Mouse (Mus musculus): ENCODE results near the gene Copb1.
"Not testable (repeated sequence)": the region's sequence is repeated elsewhere in the genome, so short reads cannot be mapped to it uniquely, and the experiment has no call there.

Gene Copb1

GRCm38 (mm10) chr7:114216908-114217307 is 37.6 kb downstream of the Copb1 start:
- DNase-seq (ENCODE audit: low read depth, low spot score): no peak

GRCm38 (mm10) chr7:114214385-114214784 is 40.1 kb downstream of the Copb1 start:
- no peak for DNase-seq (ENCODE audit: low read depth, low spot score)

GRCm38 (mm10) chr7:114213537-114213936 is 41.0 kb downstream of the Copb1 start:
- DNase-seq (ENCODE audit: low read depth, low spot score): peak; percentile 30

- no peak for DNase-seq (ENCODE audit: low read depth, low spot score)
Measured at GRCm38 (mm10) chr7:114210618-114211017, 43.9 kb downstream of the Copb1 start.

GRCm38 (mm10) chr7:114209841-114210240 is 44.7 kb downstream of the Copb1 start:
- DNase-seq (ENCODE audit: low read depth, low spot score): no peak

GRCm38 (mm10) chr7:114203491-114204359 is 50.8 kb downstream of the Copb1 start:
- DNase-seq (ENCODE audit: low read depth, low spot score): no peak

- DNase-seq (ENCODE audit: low read depth, low spot score): no peak
Measured at GRCm38 (mm10) chr7:114202972-114203404, 51.5 kb downstream of the Copb1 start.

GRCm38 (mm10) chr7:114200651-114201050 is 53.9 kb downstream of the Copb1 start:
- DNase-seq (ENCODE audit: low read depth, low spot score): no peak

- no peak for DNase-seq (ENCODE audit: low read depth, low spot score)
Measured at GRCm38 (mm10) chr7:114199428-114200110, 54.9 kb downstream of the Copb1 start.

GRCm38 (mm10) chr7:114198252-114198651 is 56.3 kb downstream of the Copb1 start:
- no peak for DNase-seq (ENCODE audit: low read depth, low spot score)

GRCm38 (mm10) chr7:114196588-114196987 is 57.9 kb downstream of the Copb1 start:
- DNase-seq (ENCODE audit: low read depth, low spot score): not testable (repeated sequence)

- not testable (repeated sequence) for DNase-seq (ENCODE audit: low read depth, low spot score)
Measured at GRCm38 (mm10) chr7:114194788-114195187, 59.7 kb downstream of the Copb1 start.

- no peak for DNase-seq (ENCODE audit: low read depth, low spot score)
Measured at GRCm38 (mm10) chr7:114194224-114194623, 60.3 kb downstream of the Copb1 start.

- no peak for DNase-seq (ENCODE audit: low read depth, low spot score)
Measured at GRCm38 (mm10) chr7:114193284-114194067, 61.0 kb downstream of the Copb1 start.

- no peak for DNase-seq (ENCODE audit: low read depth, low spot score)
Measured at GRCm38 (mm10) chr7:114192581-114192980, 61.9 kb downstream of the Copb1 start.

GRCm38 (mm10) chr7:114183416-114183815 is 71.1 kb downstream of the Copb1 start:
- DNase-seq (ENCODE audit: low read depth, low spot score): no peak

- no peak for DNase-seq (ENCODE audit: low read depth, low spot score)
Measured at GRCm38 (mm10) chr7:114182708-114183107, 71.8 kb downstream of the Copb1 start.

GRCm38 (mm10) chr7:114181391-114181790 is 73.1 kb downstream of the Copb1 start:
- DNase-seq (ENCODE audit: low read depth, low spot score): peak; percentile 66

GRCm38 (mm10) chr7:114176588-114176987 is 77.9 kb downstream of the Copb1 start:
- no peak for DNase-seq (ENCODE audit: low read depth, low spot score)

GRCm38 (mm10) chr7:114171354-114172097 is 83.0 kb downstream of the Copb1 start:
- no peak for DNase-seq (ENCODE audit: low read depth, low spot score)

- DNase-seq (ENCODE audit: low read depth, low spot score): no peak
Measured at GRCm38 (mm10) chr7:114169996-114170395, 84.5 kb downstream of the Copb1 start.

Measured in mesoderm, embryonic 11.5 days (tissue).